Mouse (Mus musculus) forebrain, embryonic 10.5 days (tissue): ENCODE measurements around the gene Map4k2. TPM values are rescaled to one million over a fixed set of nuclear protein-coding genes. Genes with fewer than 3 reads are reported as not detected.

Source experiments
- DNase-seq: peaks from one replicate; pipeline ENCODE4 v3.0.0-alpha.2; 2017; ENCODE audit warnings: low spot score; ENCODE audit errors: extremely low spot score
- H3K27ac ChIP-seq: fragments of 300-500 bp; sonication (generic); 2 replicates; pipeline ENCODE4 v1.5.1; 2016; ENCODE audit warnings: mild to moderate bottlenecking
- H3K27me3 ChIP-seq: fragments of 300-500 bp; sonication (generic); 2 replicates; pipeline ENCODE4 v1.6.1; 2016; ENCODE audit warnings: mild to moderate bottlenecking; ENCODE audit not compliant: poor library complexity, severe bottlenecking
- H3K36me3 ChIP-seq: fragments of 300-500 bp; sonication (generic); replicated peaks from 2 replicates; pipeline ENCODE4 v1.6.1; 2016; ENCODE audit warnings: mild to moderate bottlenecking, moderate library complexity
- H3K4me1 ChIP-seq: fragments of 300-500 bp; sonication (generic); 2 replicates; pipeline ENCODE4 v1.6.1; 2016
- H3K4me3 ChIP-seq: fragments of 300-500 bp; sonication (generic); 2 replicates; pipeline ENCODE4 v1.5.1; 2016; ENCODE audit warnings: mild to moderate bottlenecking, moderate library complexity
- H3K9me3 ChIP-seq: fragments of 300-500 bp; sonication (generic); 2 replicates; pipeline ENCODE4 v1.6.1; 2016; ENCODE audit warnings: mild to moderate bottlenecking, moderate library complexity
- WGBS: fragments of 180-500 bp; shearing (Covaris S2); methylation state at CpG from one replicate; pipeline ENCODE4 v1.1.7; 2016; 5-methylcytosine and 5-hydroxymethylcytosine counted together
- polyA plus RNA-seq: library from polyadenylated mRNA; unstranded; fragments of >200 nt; fragmentation: Nextera tagmentation; extraction: Ambion mirVana; gene quantifications from 2 replicates; pipeline ENCODE4 v1.2.1, GENCODE M21; 2016

The Map4k2 gene
- polyA plus RNA-seq, 1 experiment from 2014 or later: 12.6 TPM

GRCm38 (mm10) chr19:6390251-6390650 lies 49.3 kb downstream of the Map4k2 start:
- Histone ChIP-seq H3K9me3 (no peaks in the 10 kb centered on the region), H3K27me3 (peaks cover 31% of the 10 kb centered on the region), H3K4me1 (peaks cover 27% of the 10 kb centered on the region), H3K27ac (no peak overlapping the region), H3K36me3 (no peaks in the 10 kb centered on the region), H3K4me3 (peak overlapping the region; percentile 47; the same call in 1 of the 2 replicates)
- DNase-seq: no peak
- 62% methylated on average over 6 of the region's 6 CpGs for WGBS

- WGBS: 96% methylated on average over 14 of the region's 14 CpGs
- no peaks in the 10 kb centered on the region for H3K36me3 ChIP-seq
- peaks cover 34% of the 10 kb centered on the region for H3K27me3 ChIP-seq
- peaks cover 23% of the 10 kb centered on the region for H3K4me1 ChIP-seq
- no peak overlapping the region for H3K27ac ChIP-seq
- no peaks in the 10 kb centered on the region for H3K9me3 ChIP-seq
- no peak for DNase-seq
- no peak overlapping the region for H3K4me3 ChIP-seq
These were observed 51.9 kb downstream of the Map4k2 start for GRCm38 (mm10) chr19:6392743-6393393.

GRCm38 (mm10) chr19:6393637-6394036 lies 52.7 kb downstream of the Map4k2 start:
- H3K9me3 ChIP-seq: no peaks in the 10 kb centered on the region
- H3K27me3 ChIP-seq: peaks cover 34% of the 10 kb centered on the region
- no peak overlapping the region for H3K27ac ChIP-seq
- no peak overlapping the region for H3K4me3 ChIP-seq
- no peaks in the 10 kb centered on the region for H3K36me3 ChIP-seq
- 93% methylated on average over 16 of the region's 16 CpGs for WGBS
- DNase-seq: no peak
- peaks cover 30% of the 10 kb centered on the region for H3K4me1 ChIP-seq

GRCm38 (mm10) chr19:6396237-6396636 lies 55.3 kb downstream of the Map4k2 start:
- no peaks in the 10 kb centered on the region for H3K9me3 ChIP-seq
- H3K27me3 ChIP-seq: peaks cover 41% of the 10 kb centered on the region
- WGBS: 89% methylated on average over 5 of the region's 5 CpGs

GRCm38 (mm10) chr19:6397582-6398249 lies 56.8 kb downstream of the Map4k2 start:
- Histone ChIP-seq H3K27ac (no peak overlapping the region), H3K4me3 (peak overlapping the region; percentile 82), H3K4me1 (peaks cover 48% of the 10 kb centered on the region), H3K9me3 (no peaks in the 10 kb centered on the region), H3K27me3 (peaks cover 56% of the 10 kb centered on the region), H3K36me3 (no peaks in the 10 kb centered on the region)
- no peak for DNase-seq
- WGBS: 85% methylated on average over 22 of the region's 22 CpGs

More at GRCm38 (mm10) chr19:6396237-6396636, 55.3 kb downstream of the Map4k2 start:
- H3K4me1 ChIP-seq: peaks cover 34% of the 10 kb centered on the region
- no peak overlapping the region for H3K27ac ChIP-seq
- H3K4me3 ChIP-seq: no peak overlapping the region
- no peak for DNase-seq
- no peaks in the 10 kb centered on the region for H3K36me3 ChIP-seq

GRCm38 (mm10) chr19:6398447-6399284 lies 57.7 kb downstream of the Map4k2 start:
- Histone ChIP-seq H3K4me3 (peak overlapping the region; percentile 82), H3K9me3 (no peaks in the 10 kb centered on the region), H3K27ac (peak overlapping the region; percentile 88), H3K36me3 (no peaks in the 10 kb centered on the region), H3K27me3 (peaks cover 65% of the 10 kb centered on the region), H3K4me1 (peaks cover 58% of the 10 kb centered on the region)
- under 1% methylated on average over 39 of the region's 39 CpGs for WGBS
- DNase-seq: peak; percentile 70

GRCm38 (mm10) chr19:6399285-6400095 lies 58.6 kb downstream of the Map4k2 start, which contains the start of gene Rasgrp2:
Rasgrp2 (plus strand) TSS chr19:6399340.
- Histone ChIP-seq H3K4me1 (peaks cover 63% of the 10 kb centered on the region), H3K27ac (peak within 1 kb of the TSS; percentile 88), H3K27me3 (peaks cover 73% of the 10 kb centered on the region), H3K4me3 (peak within 1 kb of the TSS; percentile 82), H3K36me3 (no peaks in the 10 kb centered on the region), H3K9me3 (no peaks in the 10 kb centered on the region)
- DNase-seq: no peak
- WGBS: under 1% methylated on average over 77 of the region's 87 CpGs

GRCm38 (mm10) chr19:6400096-6401086 lies 59.5 kb downstream of the Map4k2 start:
- peak overlapping the region; percentile 82 for H3K4me3 ChIP-seq

GRCm38 (mm10) chr19:6401131-6401815 lies 60.3 kb downstream of the Map4k2 start:
- peak; percentile 75 for DNase-seq
- no peaks in the 10 kb centered on the region for H3K36me3 ChIP-seq
- H3K9me3 ChIP-seq: no peaks in the 10 kb centered on the region
- peaks cover 76% of the 10 kb centered on the region for H3K27me3 ChIP-seq
- H3K27ac ChIP-seq: peak overlapping the region; percentile 9; the same call in 1 of the 2 replicates
- H3K4me1 ChIP-seq: peaks cover 68% of the 10 kb centered on the region
- H3K4me3 ChIP-seq: peak overlapping the region; percentile 49
- WGBS: under 1% methylated on average over 32 of the region's 32 CpGs

More at GRCm38 (mm10) chr19:6400096-6401086, 59.5 kb downstream of the Map4k2 start:
- peak overlapping the region; percentile 88 for H3K27ac ChIP-seq
- peaks cover 68% of the 10 kb centered on the region for H3K4me1 ChIP-seq
- DNase-seq: no peak
- 2% methylated on average over 29 of the region's 29 CpGs for WGBS
- no peaks in the 10 kb centered on the region for H3K9me3 ChIP-seq
- peaks cover 76% of the 10 kb centered on the region for H3K27me3 ChIP-seq
- no peaks in the 10 kb centered on the region for H3K36me3 ChIP-seq

- Histone ChIP-seq H3K36me3 (no peaks in the 10 kb centered on the region), H3K27me3 (peaks cover 76% of the 10 kb centered on the region), H3K4me1 (peaks cover 68% of the 10 kb centered on the region), H3K9me3 (no peaks in the 10 kb centered on the region), H3K27ac (no peak overlapping the region; the same call in 1 of the 2 replicates), H3K4me3 (peak overlapping the region; percentile 49)
- WGBS: 11% methylated on average over 9 of the region's 9 CpGs
- no peak for DNase-seq
These were observed 61.0 kb downstream of the Map4k2 start for GRCm38 (mm10) chr19:6401951-6402350.

GRCm38 (mm10) chr19:6403869-6404268 lies 62.9 kb downstream of the Map4k2 start:
- 88% methylated on average over 10 of the region's 10 CpGs for WGBS
- H3K27me3 ChIP-seq: peaks cover 59% of the 10 kb centered on the region
- peak overlapping the region; percentile 40; the same call in 1 of the 2 replicates for H3K27ac ChIP-seq
- H3K4me3 ChIP-seq: no peak overlapping the region
- no peak for DNase-seq
- no peaks in the 10 kb centered on the region for H3K9me3 ChIP-seq
- no peaks in the 10 kb centered on the region for H3K36me3 ChIP-seq
- H3K4me1 ChIP-seq: peaks cover 67% of the 10 kb centered on the region
